Mouse (Mus musculus): Measurements from ENCODE around the gene Capn15.

- no peak for TF ChIP-seq MAFK (IDR thresholded peaks at IDR 0.05; ENCODE audit: insufficient read depth, low read depth, low read length)
- TF ChIP-seq CHD2 (IDR thresholded peaks at IDR 0.05; ENCODE audit: low read depth, low read length) = no peak
- no peak; the same call in 1 of the 2 replicates for TF ChIP-seq ZNF384 (IDR thresholded peaks at IDR 0.05; ENCODE audit: low read depth, low read length)
Observed at GRCm38 (mm10) chr17:26011841-26012460, 26.4 kb upstream of the Capn15 start.
